Mouse (Mus musculus) C2C12 (cell line): ENCODE measurements at regions not wholly inside any gene's neighbourhood (a gene's known extent, or its start where the extent isn't known, plus 50 kb on each side); places are given as distances from the start of the nearest gene placed in this dataset.

ENCODE experiments used
- H3K27me3 ChIP-seq: one replicate; pipeline ENCODE4 v1.6.1; 2011; ENCODE audit not compliant: control insufficient read depth, insufficient read depth, insufficient read length
- H3K36me3 ChIP-seq: one replicate; pipeline ENCODE4 v1.6.1; 2011; ENCODE audit not compliant: control insufficient read depth, insufficient read depth
- H3K4me3 ChIP-seq: one replicate; pipeline ENCODE4 v1.5.1; 2011; ENCODE audit warnings: mild to moderate bottlenecking, control low read depth; ENCODE audit not compliant: poor library complexity, insufficient read depth, severe bottlenecking
- H3K79me2 ChIP-seq: one replicate; pipeline ENCODE4 v1.6.1; 2011; ENCODE audit not compliant: control insufficient read depth, insufficient read depth
- H3K79me3 ChIP-seq: one replicate; pipeline ENCODE4 v1.6.1; 2011; ENCODE audit warnings: low read depth, control low read depth
- H3ac ChIP-seq: one replicate; pipeline ENCODE3; 2011; ENCODE audit warnings: low read depth; ENCODE audit not compliant: control insufficient read depth, insufficient read length
- CEBPB ChIP-seq: IDR thresholded peaks from one replicate; pipeline ENCODE4 v1.6.1; 2011; ENCODE audit warnings: low read depth, mild to moderate bottlenecking, control low read depth, moderate library complexity
- CTCF ChIP-seq: IDR thresholded peaks from one replicate; pipeline ENCODE4 v1.5.1; 2011; ENCODE audit not compliant: control insufficient read depth, insufficient read depth, insufficient read length
- FOSL1 ChIP-seq: IDR thresholded peaks from one replicate; pipeline ENCODE4 v1.8.0; 2011; ENCODE audit warnings: mild to moderate bottlenecking, low read length; ENCODE audit not compliant: poor library complexity, insufficient read depth, severe bottlenecking
- MAX ChIP-seq: IDR thresholded peaks from one replicate; pipeline ENCODE4 v1.6.1; 2011; ENCODE audit warnings: mild to moderate bottlenecking, control low read depth
- MYOD1 ChIP-seq: IDR thresholded peaks from one replicate; pipeline ENCODE4 v1.6.1; 2011; ENCODE audit warnings: low read depth; ENCODE audit not compliant: control insufficient read depth, insufficient read length
- MYOG ChIP-seq: IDR thresholded peaks from one replicate; pipeline ENCODE4 v1.6.1; 2011; ENCODE audit not compliant: control insufficient read depth, insufficient read length; ENCODE audit errors: extremely low read depth
- USF1 ChIP-seq: IDR thresholded peaks from one replicate; pipeline ENCODE4 v1.6.1; 2011; ENCODE audit warnings: low read depth, mild to moderate bottlenecking, control low read depth, moderate library complexity

- H3K27me3 ChIP-seq = no peaks in the 10 kb centered on the region
- H3K36me3 ChIP-seq = no peaks in the 10 kb centered on the region
- no peak overlapping the region for H3K4me3 ChIP-seq
- no peak overlapping the region for H3ac ChIP-seq
- H3K79me3 ChIP-seq = no peaks in the 10 kb centered on the region
- H3K79me2 ChIP-seq = no peaks in the 10 kb centered on the region
- no peak for TF ChIP-seq MYOG
Measured at GRCm38 (mm10) chr5:43360298-43360697, 127.3 kb downstream of the Cpeb2 start.

GRCm38 (mm10) chr5:43361026-43361425, 128.1 kb downstream of the Cpeb2 start:
- Histone ChIP-seq H3K79me3 (no peaks in the 10 kb centered on the region), H3K27me3 (no peaks in the 10 kb centered on the region), H3K36me3 (no peaks in the 10 kb centered on the region), H3K4me3 (no peak overlapping the region), H3K79me2 (no peaks in the 10 kb centered on the region), H3ac (no peak overlapping the region)
- TF ChIP-seq FOSL1 (no peak), MAX (no peak), MYOD1 (no peak), CTCF (no peak), USF1 (no peak), MYOG (no peak)

- Histone ChIP-seq H3K27me3 (no peaks in the 10 kb centered on the region), H3K4me3 (no peak overlapping the region), H3ac (no peak overlapping the region), H3K79me2 (no peaks in the 10 kb centered on the region), H3K36me3 (no peaks in the 10 kb centered on the region), H3K79me3 (no peaks in the 10 kb centered on the region)
- TF ChIP-seq MYOD1 (no peak), CTCF (no peak), MAX (no peak), CEBPB (no peak), FOSL1 (no peak), USF1 (no peak), MYOG (no peak)
Measured at GRCm38 (mm10) chr5:43372385-43372784, 139.4 kb downstream of the Cpeb2 start.

- no peak for TF ChIP-seq USF1
- TF ChIP-seq CEBPB = no peak
- TF ChIP-seq MAX = no peak
- no peak for TF ChIP-seq CTCF
- TF ChIP-seq MYOD1 = no peak
- TF ChIP-seq MYOG = no peak
- no peak for TF ChIP-seq FOSL1
- no peak overlapping the region for H3ac ChIP-seq
- no peaks in the 10 kb centered on the region for H3K79me3 ChIP-seq
- H3K4me3 ChIP-seq = no peak overlapping the region
- no peaks in the 10 kb centered on the region for H3K27me3 ChIP-seq
- H3K79me2 ChIP-seq = no peaks in the 10 kb centered on the region
- no peaks in the 10 kb centered on the region for H3K36me3 ChIP-seq
Measured at GRCm38 (mm10) chr5:43384689-43385375, 130.5 kb upstream of the C1qtnf7 start.

GRCm38 (mm10) chr5:43390997-43391396, 124.3 kb upstream of the C1qtnf7 start:
- H3K79me3 ChIP-seq = no peaks in the 10 kb centered on the region
- H3K36me3 ChIP-seq = no peaks in the 10 kb centered on the region
- TF ChIP-seq CTCF (no peak), MAX (no peak), MYOD1 (no peak), MYOG (no peak), FOSL1 (no peak), CEBPB (no peak), USF1 (no peak)
- H3K79me2 ChIP-seq = no peaks in the 10 kb centered on the region
- no peak overlapping the region for H3ac ChIP-seq
- H3K4me3 ChIP-seq = no peak overlapping the region
- no peaks in the 10 kb centered on the region for H3K27me3 ChIP-seq

GRCm38 (mm10) chr5:43391412-43392029, 123.8 kb upstream of the C1qtnf7 start:
- Histone ChIP-seq H3K4me3 (no peak overlapping the region), H3K79me3 (no peaks in the 10 kb centered on the region), H3K36me3 (no peaks in the 10 kb centered on the region), H3ac (no peak overlapping the region), H3K79me2 (no peaks in the 10 kb centered on the region), H3K27me3 (no peaks in the 10 kb centered on the region)
- TF ChIP-seq FOSL1 (no peak), USF1 (no peak), MYOG (no peak), MYOD1 (no peak), MAX (no peak), CEBPB (no peak), CTCF (peak; percentile 64)
